Mouse (Mus musculus) heart, postnatal 10 days (tissue): ENCODE results near the gene Pcgf3. TPM values are rescaled to one million over a fixed set of nuclear protein-coding genes. Genes with fewer than 3 reads are reported as not detected.

ENCODE experiments used
- DNase-seq, 2 experiments: peaks; one replicate each; pipeline ENCODE4 v3.0.0; 2021
- intact Hi-C: fragments of 180-260 bp; cut with DNase I; formaldehyde crosslinking; loops from one replicate; pipeline ENCODE4 v1.15.1; 2025
- total RNA-seq, 2 experiments: library from RNA; stranded (reverse); gene quantifications; 2 replicates each; pipeline ENCODE4 v1.2.3; 2021

Pcgf3 gene
- total RNA-seq: 10 to 100 TPM; 46.2 to 54.8 TPM

DNA sequence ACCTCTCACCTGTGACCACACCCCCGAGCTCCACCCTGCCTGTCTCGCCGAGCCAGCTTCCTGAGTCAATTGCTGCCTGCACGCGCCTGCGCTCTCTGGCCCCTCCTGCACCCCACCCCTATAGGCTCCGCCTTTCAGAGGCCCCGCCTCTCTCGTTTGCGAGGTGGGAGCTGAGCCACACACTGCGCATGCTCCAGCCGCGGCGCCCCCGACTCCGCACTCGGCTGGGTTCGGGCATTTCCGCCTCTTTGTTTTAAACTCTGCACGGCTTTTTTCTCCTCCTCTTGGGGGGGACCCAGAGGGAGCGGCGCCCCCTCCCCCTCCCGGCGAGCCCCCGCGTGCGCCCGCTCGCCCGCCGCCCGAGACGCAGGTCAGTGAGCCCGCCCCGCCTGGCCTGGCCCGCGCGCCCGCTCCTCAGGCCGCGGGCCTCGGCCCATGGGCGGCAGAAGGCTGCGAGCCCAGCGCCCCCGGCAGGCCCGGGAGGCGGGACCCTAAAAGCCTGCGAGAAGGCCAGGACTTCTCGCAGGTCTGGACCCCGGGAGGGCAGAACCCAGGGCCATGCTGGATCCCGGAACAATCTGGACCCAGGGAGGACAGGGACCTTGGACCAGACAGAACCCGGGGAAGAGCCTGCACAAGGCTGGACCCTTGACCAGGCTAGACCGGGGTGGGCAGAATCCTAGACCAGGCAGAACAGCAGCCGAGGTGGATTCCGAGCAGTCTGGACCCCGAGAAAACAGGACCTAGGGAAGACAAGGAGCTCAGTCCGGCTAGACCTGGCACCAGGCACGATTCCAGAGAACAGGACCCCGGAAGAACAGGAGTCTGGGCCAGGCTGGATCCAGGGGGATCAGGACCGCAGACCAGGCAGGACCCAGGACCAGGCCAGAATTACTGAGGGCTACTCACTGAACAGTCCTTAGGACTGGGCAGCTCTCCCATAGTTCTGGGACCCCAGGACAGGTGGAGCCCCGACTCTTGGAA is at the start of gene Pcgf3:
TSS of gene Pcgf3 (plus strand) at position 151 of the 984 bp plus-strand sequence.
- DNase-seq: peak; percentile 98
- intact Hi-C loops: loop anchor here (2.0 kb wide), 1 partner anchor 27 kb away; the partner anchor contains the start of gene Atp5k

DNA sequence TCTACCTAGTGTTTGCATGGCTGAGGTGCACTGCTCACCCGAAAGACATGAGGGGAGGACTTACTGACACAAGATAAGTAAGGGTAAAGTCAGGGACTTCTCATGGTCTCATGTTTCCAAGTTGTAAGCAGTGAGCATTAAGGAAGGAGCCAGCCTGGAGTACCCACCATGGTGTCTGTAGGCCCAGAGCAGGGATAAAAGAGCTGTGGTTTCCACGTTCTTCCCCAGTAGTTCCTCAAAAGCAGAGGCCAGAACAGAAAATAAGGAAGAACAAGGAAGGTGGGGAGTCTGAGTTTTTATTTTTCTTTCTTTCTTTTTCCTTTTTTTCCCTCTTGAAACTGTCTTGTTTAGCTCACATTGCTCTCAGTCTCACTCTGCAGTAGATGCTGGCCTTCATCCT is 46.3 kb upstream of the Pcgf3 start:
- intact Hi-C loops: no loop called here
- no peak for DNase-seq

DNA sequence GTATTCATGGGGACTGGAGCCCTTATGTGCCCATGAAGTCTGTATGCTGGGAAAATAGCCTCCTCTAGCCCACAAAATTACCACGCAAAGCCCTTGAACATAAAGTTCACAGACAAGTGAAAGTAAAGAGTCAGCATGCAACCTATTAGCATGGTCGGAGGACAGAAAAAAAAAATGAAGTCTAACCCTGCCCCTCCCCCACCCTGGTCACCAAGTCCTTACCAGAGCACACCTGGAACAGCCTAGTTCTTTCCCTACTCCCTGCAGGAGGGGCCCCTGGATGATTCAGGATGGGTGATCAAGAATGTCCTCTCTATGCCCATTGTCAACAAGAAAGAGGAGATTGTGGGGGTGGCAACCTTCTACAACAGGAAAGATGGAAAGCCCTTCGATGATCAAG is 38.3 kb upstream of the Pcgf3 start:
- DNase-seq: no peak
- intact Hi-C loops: no loop called here

DNA sequence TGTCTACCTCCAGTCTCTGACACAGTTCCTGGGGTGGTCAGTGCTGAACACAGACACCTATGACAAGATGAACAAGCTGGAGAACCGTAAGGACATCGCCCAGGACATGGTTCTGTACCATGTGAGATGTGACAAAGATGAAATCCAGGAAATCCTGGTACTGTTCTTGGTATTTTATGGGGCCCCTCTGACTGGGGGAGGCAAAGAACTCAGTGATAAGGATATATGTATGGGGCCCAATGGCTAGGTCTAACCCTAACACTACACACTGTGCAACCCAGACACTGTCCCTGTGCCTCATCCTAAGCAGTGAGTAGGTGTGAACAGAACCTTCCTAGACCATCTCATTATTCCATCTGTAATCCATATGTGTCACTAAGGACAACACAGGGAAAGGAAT is 37.6 kb upstream of the Pcgf3 start:
- intact Hi-C loops: no loop called here
- DNase-seq: no peak

DNA sequence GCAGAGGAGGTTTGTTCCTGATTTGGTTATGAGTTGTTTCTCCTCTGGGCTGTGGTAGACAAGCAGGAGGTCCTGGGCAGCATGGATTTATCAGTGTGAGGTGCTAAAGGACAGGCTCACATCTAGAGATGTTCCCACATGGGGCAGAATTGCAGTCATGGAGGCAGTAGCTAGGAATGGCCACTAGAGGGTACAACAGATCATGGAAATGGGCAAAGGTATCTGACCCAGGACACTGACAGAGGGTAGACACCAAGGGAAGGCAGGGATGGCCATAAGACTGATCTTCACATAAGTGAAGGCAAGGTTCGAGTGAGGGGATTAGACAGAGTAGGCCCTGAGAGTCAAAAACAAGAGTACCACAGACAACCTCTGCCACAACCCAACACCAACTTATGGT is 33.8 kb upstream of the Pcgf3 start:
- peak; percentile 64 to 76 for DNase-seq
- intact Hi-C loops: loop anchor here (2.0 to 5.0 kb wide), 3 partner anchors 140 to 300 kb away; no protein-coding TSS in a partner anchor

DNA sequence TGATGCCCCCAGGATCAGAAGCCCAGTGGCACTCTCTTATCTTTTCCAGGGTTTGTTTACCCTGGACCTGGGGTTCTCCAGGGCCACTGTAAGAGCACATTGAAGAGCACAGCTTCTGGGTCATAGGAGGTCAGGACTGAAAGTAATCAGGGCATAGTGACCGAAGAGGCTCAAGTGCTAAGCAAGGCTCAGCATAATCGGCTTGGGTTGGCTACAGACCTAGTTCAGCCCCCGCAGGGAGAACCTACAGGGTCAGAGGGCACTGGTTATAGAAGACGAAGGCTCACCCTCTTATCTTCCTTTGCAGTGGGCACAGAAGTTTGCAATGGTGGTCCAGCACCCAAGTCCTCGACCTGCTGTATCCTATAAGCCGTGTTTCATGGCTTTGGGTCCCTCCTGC is 29.8 kb upstream of the Pcgf3 start:
- intact Hi-C loops: loop anchor here (5.0 kb wide), 1 partner anchor 236 kb away; the partner anchor contains the start of gene Dgkq
- DNase-seq: no peak

DNA sequence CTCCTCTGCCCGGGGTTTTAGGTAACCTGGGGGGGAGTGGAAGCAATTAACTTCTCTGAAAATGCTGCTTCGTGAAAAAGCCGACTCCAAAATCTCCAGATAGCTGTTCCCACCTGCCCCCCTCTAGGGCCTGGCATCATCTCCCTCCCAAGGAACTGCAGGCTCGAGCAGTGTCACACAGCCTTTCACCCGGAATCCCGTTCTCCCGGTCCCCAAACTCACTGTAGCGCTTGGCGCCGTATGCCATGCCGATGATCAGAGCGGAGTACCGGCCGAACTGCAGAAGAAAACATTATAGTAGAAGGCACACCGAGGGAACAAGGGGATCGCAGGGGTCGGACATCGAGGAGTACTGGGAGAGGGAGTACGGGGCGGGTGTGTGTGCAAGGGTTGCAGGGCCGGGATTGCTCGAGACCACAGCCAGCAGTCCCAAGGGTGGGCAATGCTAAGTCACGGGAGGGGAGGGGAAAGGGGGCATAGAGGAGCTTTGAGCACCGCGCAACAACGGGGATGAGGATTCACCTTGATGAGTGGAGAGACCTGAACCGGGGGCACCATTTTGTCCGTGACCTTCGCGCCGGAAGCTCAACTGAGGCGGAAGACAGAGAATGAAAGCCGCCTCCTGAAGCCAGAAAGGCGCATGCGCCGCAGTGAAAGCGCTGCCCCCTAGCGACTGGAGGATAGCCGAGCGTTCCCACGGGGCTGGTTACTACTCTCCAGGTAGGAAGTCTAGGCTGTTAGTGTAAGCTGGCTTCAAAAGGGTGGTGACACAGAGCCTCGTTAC is 27.0 kb upstream of the Pcgf3 start, which contains the start of gene Atp5k:
TSS of gene Atp5k (minus strand) at position 645 of the 784 bp plus-strand sequence.
- intact Hi-C loops: loop anchor here (2.0 to 5.0 kb wide), 2 partner anchors 27 to 233 kb away; partner anchors contain the start of genes Dgkq and Pcgf3

DNA sequence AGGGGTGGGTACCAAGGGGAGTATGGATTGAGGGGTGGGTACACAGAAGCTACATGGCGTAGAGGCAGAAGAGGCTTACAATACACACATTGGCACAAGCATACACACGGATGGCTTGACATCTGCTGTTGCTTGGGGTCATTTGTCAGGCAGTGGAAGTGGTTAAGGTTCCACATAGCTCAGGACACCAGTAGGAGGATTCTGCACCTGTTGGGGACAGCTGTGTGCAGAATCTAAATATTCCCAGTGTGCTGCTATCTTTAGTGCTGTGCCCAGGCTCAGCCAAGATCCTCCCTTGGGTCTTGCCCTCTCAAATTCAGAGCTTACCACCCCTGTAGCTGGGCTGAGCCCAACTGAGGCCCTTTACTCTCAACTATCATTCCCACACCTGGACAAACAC is 24.9 kb upstream of the Pcgf3 start:
- intact Hi-C loops: no loop called here
- no peak for DNase-seq

More for the DNA sequence above, 27.0 kb upstream of the Pcgf3 start, which contains the start of gene Atp5k:
- DNase-seq: peak; percentile 94 to 97

DNA sequence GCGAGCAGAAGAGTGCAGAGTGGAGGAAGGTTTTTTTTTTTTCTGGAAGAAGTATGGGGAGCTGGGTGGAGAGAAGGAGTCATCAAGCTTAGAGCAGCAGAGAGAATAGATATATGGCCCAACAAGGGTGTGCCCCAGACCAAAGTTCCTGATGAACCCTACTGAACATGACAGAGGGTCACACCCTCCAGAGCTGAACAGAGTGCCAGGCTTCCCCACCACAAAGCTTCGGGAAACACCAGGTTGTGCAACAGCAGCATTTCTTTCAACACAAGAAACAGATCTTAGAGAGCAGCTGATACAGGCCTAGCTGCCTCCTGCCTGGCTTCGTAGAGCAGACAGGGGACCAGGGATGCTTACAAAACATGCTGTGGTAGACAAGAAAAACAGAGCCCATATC is 14.1 kb upstream of the Pcgf3 start:
- intact Hi-C loops: no loop called here
- DNase-seq: no peak

DNA sequence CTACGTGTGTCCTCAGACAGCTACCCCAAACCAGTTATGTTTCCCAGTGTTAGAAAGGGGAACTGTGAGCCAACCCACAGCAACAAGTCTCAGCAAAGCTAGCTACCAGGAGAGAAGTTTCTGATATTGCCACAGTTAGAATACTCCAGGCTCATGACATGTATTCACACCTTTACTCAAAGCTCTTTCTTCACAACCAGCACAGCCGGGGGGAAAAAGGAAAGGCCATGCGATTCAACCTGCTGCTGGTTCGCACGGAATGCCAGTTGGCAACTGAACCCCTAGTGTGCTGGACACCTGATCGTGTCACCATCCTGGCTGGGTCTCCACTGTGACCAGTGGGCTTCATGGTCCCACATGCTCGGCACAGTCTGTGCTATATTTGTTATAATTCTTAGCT is 13.2 kb upstream of the Pcgf3 start:
- DNase-seq: no peak
- intact Hi-C loops: no loop called here

DNA sequence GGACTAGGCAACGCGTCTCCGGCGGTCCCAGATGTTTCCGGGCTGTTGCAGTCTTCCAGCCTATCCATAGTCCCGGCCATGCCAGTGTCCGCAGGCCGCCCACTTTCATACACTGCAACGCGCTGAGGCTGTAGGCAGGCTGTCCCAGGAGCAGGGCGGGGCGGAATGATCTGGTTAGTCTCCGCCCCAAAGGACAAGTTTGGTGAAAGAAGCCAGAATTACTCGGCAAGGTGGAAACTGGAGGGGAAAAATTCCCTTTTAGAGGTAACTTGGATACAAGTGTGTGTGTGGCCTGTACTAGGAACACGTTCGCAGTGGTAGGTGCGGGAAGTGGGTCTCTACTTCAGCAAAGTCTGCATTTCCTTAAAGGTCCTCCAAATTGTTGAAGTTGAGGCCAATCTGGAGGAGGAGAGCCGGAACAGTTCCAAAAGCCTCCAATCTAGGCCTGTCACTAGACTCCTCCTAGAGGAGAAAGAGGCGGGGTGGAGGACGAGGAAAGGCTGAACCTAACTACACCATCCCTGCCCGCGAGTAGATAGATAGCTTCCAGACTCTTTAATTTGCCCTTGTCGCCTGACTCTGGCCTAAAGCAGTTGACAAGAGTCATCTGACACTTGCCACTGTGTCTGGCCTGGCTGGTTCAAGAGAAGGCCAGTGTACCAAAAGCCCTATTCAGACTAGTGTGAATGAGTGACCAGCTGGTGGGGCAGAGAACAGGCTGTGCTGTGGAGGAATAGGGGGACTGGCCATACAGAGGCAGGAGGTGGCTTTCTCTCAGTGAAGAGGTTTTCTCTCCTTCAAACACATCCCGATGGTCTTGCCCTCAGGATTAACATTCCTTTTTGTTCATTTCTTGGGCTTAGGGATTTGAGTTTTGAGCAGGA is 12.0 kb upstream of the Pcgf3 start, which contains the start of gene Mfsd7a:
TSS of gene Mfsd7a (minus strand) at position 107 of the 884 bp plus-strand sequence.
- DNase-seq: peak; percentile 83
- intact Hi-C loops: no loop called here

DNA sequence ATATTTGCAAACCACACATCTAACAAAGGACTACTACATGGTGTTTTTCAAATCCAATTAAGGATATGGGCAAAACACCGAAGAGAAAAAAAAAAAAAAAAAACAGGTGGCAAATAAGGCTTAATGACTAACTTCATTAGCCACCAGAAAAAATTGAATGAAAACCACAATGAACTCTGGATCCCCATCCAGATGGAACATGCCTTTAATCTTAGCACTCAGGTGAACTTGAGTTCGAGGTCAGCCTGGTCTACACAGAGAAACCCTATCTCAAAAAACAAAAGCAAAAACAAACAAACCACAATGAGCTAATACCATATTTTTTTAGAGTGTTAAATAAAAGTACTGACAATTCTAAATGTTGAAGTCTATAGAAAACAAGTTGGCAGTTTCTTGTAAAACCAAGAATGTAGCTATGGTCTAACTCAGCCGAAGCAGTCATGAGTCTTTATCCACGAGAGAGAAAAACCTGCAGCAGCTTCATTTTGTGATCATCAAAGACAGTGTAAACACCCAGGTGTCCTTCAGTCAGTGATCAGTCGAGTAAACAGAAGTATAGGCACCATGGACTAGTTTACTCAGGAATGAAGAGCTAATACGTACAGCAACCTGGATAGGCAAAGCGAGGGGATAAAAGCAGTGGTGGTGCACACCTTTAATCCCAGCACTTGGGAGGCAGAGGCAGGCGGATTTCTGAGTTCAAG is 10.0 kb upstream of the Pcgf3 start:
- intact Hi-C loops: no loop called here
- no peak for DNase-seq

DNA sequence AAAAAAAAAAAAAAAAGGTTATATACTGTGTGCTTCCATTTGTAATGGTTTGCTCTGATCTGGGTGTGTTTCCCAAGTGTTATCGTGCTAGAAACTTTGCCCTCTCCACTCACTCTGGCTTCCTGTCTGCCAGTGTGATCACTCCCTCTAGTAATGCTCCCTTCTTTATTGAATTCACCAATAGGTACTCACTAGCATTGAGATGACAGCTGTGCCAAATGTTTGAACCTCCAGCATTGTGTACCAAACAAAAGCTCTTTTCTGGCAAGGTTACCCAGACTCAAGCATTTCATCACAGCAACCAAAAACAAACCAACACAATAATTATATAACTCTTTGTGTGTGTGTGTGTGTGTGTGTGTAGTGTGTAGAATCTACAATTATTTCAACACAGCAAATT is 9.4 kb upstream of the Pcgf3 start:
- no peak for DNase-seq
- intact Hi-C loops: no loop called here

DNA sequence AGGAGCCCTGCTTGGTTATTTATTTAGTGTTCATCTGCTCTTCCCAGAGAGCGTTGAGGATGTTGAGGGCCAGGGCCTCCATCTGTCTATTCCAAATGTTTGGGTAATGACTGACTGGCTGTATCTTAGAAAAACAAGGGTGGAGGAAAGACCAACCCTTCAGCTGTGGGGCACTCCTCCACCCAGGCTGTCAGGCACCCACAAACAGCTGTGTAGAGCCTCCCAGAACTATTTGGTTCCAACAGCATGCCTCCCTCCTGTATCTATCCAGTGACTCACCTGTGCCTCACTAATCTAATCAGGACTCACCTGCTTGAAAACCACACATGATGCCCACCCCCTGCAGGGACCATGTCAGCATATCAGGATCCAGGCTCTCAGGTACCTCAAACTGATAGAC is 8.6 kb upstream of the Pcgf3 start:
- DNase-seq: no peak
- intact Hi-C loops: no loop called here

DNA sequence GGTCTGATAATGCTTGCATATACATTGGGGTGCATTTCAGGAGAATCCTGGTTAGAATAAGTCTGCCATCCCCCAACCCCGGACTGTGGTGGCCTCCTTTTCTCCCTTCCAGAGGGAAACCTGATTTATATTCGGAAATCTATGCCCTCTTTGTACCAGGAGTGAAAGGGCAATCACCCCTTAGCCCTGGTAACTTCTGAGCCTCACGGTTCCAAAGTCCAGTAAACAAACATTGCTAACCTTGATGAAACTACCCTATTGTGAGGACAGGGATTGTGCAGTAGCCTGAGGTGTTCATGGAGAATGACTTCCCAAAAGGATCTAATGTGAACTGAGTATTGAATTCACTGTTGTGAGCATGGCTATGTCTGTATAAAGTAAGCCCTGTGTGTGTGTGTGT is 6.9 kb upstream of the Pcgf3 start:
- DNase-seq: no peak
- intact Hi-C loops: no loop called here

DNA sequence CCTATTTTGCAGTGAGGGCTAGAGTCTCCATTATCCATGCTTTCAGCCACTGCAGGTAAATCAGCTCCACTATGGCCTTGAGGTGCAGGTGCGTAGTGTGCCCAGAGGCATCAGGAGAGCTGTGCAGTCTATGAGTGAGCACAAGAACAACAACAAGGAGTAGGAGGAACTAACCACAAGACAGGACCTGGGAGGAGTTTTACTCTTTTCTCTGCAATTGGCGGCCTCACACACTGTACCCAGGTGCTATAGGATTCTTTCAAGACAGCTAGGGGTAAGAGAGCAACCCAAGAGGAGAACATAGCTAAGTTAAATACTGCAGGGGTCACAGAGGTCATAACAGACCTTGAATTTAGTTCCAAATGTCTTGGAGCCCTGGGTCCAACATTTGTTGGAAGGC is 2.3 kb upstream of the Pcgf3 start:
- intact Hi-C loops: no loop called here

DNA sequence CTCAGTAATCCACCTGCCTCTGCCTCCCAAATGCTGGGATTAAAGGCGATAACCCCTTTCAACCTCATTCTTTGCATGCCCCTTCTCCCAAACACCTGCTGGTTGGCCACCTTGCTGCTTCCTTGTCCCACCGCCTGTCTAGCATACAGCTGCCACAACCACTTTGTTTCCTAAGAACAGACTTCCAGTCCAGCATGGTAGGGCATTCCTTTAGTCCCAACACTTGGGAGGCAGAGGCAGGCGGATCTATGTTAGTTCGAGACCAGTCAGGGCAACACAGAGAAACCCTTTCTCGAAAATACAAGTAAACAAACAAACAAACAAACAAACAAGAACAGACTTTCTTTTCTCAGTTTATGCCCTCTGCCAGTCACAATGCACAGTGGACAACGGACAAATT is 571 bp upstream of the Pcgf3 start:
- no peak for DNase-seq
- intact Hi-C loops: loop anchor here (2.0 kb wide), 1 partner anchor 26 kb away; the partner anchor contains the start of gene Atp5k

More for the DNA sequence above, 2.3 kb upstream of the Pcgf3 start:
- no peak for DNase-seq

DNA sequence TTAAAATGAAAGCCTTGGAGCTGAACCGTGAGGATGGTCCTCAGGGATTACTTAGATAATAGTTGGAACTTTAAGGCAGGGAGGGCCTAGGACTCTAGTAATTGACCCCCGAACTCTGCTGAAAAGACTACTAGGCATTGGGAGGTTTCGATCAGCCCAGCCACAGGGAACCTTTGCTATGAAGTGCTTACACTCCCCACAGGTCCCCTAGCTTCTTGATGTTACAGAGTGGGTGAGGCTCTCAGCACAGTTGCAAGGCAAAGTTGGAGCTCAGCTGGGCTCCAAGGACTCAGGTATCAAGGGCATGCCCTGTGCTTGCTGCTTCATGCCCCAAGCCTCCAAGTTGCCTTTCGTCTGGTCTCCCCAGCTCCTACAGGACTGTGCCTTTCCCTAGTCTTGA is 1.4 kb downstream of the Pcgf3 start:
- DNase-seq: peak in 1 of 2 experiments; percentile 17
- intact Hi-C loops: no loop called here

DNA sequence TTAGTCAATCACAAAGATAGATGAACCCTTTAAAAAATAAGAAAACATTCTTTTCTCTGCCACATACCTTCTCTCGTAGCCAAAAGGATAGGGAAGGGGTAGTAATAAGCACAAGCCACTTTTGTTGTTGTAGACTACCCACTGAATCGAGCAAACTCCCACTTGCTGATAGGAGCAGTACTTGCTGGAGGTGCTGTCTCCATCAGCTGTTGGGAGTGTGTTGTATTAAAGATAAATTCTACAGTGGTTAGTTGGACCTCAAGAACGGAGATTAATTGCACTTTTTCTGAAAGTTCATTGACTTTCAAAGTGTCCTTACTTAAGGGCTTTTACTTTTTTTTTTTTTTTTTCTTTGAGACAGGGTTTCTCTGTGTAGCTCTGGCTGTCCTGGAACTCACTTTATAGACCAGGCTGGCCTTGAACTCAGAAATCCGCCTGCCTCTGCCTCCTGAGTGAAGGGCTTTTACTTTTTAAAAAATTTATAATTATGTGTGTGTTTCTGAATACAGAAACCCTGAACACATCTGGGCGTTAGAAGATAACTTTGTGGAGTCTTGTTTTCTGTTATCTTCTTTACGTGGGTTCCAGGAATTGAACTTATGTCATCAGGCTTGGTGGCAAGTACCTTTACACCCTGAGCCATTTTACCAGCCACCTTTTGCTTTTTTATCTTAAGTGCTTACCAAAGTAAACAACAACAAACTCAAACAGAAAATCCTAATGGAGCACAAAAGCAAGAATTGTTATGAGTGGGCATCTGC is 4.3 kb downstream of the Pcgf3 start:
- no peak for DNase-seq
- intact Hi-C loops: no loop called here
